In genomic region chr19:55953207-55953606, GRCm38 (mm10) we compare ENCODE assay signal across 8 mouse cellular contexts.
DNase-seq lines count a peak whose midpoint lies in the region; ATAC-seq lines count a peak whose summit lies in the region.

No protein-coding gene starts in this region.

- no peak for ATAC-seq in megakaryocyte, adult 5-6 weeks (ENCODE audit: poor library complexity, severe bottlenecking)

- DNase-seq in kidney, postnatal 4 days = peak; percentile 63 to 69
- DNase-seq in kidney, adult 18-20 months = no peak
- DNase-seq in cerebellum, adult 9-11 months = peak; percentile 36
- DNase-seq in gastrocnemius, postnatal 25 days = peak; percentile 36
- DNase-seq in layer of hippocampus, postnatal 36 days = peak; percentile 27 to 63
- peak; percentile 35 for DNase-seq in right cerebral cortex, postnatal 25 days
- DNase-seq in spleen, postnatal 10 days (ENCODE audit: low spot score in 2 of 2) = no peak

Comparison
In these comparisons a context has a peak if more than half of its experiments do, and no peak if none do; other contexts are left out.
1. DNase-seq: peak in kidney, postnatal 4 days (2 of 2), cerebellum, adult 9-11 months (single experiment), gastrocnemius, postnatal 25 days (single experiment), layer of hippocampus, postnatal 36 days (2 of 2) and right cerebral cortex, postnatal 25 days (single experiment); none in kidney, adult 18-20 months (single experiment) and spleen, postnatal 10 days (0 of 2).